Mouse (Mus musculus): ENCODE measurements around the gene Col25a1. TPM values are rescaled to one million over a fixed set of nuclear protein-coding genes. Genes with fewer than 3 reads are reported as not detected.

The Col25a1 gene
- polyA plus RNA-seq, 2 experiments: 14.2 to 15.3 TPM

GRCm38 (mm10) chr3:130290175-130290574 is 158.9 kb downstream of the Col25a1 start:
- no peaks in the 10 kb centered on the region for H3K36me3 ChIP-seq (ENCODE audit: control insufficient read depth, insufficient read depth, low read length)
- DNase-seq (ENCODE audit: low spot score): no peak
- no peak for ATAC-seq (ENCODE audit: low FRiP score, low read depth)
- no peak overlapping the region for H3K4me2 ChIP-seq (replicated peaks; ENCODE audit: low read depth, low read length, severe bottlenecking)
- no peaks in the 10 kb centered on the region; the same call in 1 of the 2 replicates for H3K4me1 ChIP-seq (ENCODE audit: control insufficient read depth, insufficient read depth, low read length)
- no peak for TF ChIP-seq POLR2A (IDR thresholded peaks at IDR 0.05; ENCODE audit: borderline replicate concordance, extremely low read depth, insufficient read depth, insufficient read length)
- 30% methylated on average over 6 of the region's 6 CpGs for WGBS
- H3K27me3 ChIP-seq (ENCODE audit: control insufficient read depth, insufficient read depth, low read length): no peaks in the 10 kb centered on the region
- no peak overlapping the region for H3K27ac ChIP-seq (replicated peaks; ENCODE audit: low read depth, low read length)
- H3K9ac ChIP-seq (ENCODE audit: low read depth, low read length, severe bottlenecking): no peak overlapping the region
- H3K4me3 ChIP-seq (replicated peaks; ENCODE audit: low read length): no peak overlapping the region
- H3K9me3 ChIP-seq (ENCODE audit: control insufficient read depth, low read length): no peaks in the 10 kb centered on the region

GRCm38 (mm10) chr3:130290672-130291071 is 159.4 kb downstream of the Col25a1 start:
- TF ChIP-seq POLR2A (IDR thresholded peaks at IDR 0.05; ENCODE audit: borderline replicate concordance, extremely low read depth, insufficient read depth, insufficient read length): no peak
- Histone ChIP-seq H3K4me1 (ENCODE audit: control insufficient read depth, insufficient read depth, low read length) (no peaks in the 10 kb centered on the region; the same call in 1 of the 2 replicates), H3K27me3 (ENCODE audit: control insufficient read depth, insufficient read depth, low read length) (no peaks in the 10 kb centered on the region), H3K4me2 (replicated peaks; ENCODE audit: low read depth, low read length, severe bottlenecking) (no peak overlapping the region), H3K36me3 (ENCODE audit: control insufficient read depth, insufficient read depth, low read length) (no peaks in the 10 kb centered on the region), H3K4me3 (replicated peaks; ENCODE audit: low read length) (no peak overlapping the region), H3K9me3 (ENCODE audit: control insufficient read depth, low read length) (no peaks in the 10 kb centered on the region), H3K9ac (ENCODE audit: low read depth, low read length, severe bottlenecking) (no peak overlapping the region), H3K27ac (replicated peaks; ENCODE audit: low read depth, low read length) (no peak overlapping the region)
- ATAC-seq (ENCODE audit: low FRiP score, low read depth): no peak
- WGBS: 93% methylated on average over 5 of the region's 5 CpGs
- no peak for DNase-seq (ENCODE audit: low spot score)

- Histone ChIP-seq H3K27ac (replicated peaks; ENCODE audit: low read depth, low read length) (no peak overlapping the region), H3K4me1 (ENCODE audit: control insufficient read depth, insufficient read depth, low read length) (no peaks in the 10 kb centered on the region; the same call in 1 of the 2 replicates), H3K9ac (ENCODE audit: low read depth, low read length, severe bottlenecking) (no peak overlapping the region), H3K9me3 (ENCODE audit: control insufficient read depth, low read length) (no peaks in the 10 kb centered on the region), H3K4me2 (replicated peaks; ENCODE audit: low read depth, low read length, severe bottlenecking) (no peak overlapping the region), H3K4me3 (replicated peaks; ENCODE audit: low read length) (no peak overlapping the region), H3K27me3 (ENCODE audit: control insufficient read depth, insufficient read depth, low read length) (no peaks in the 10 kb centered on the region), H3K36me3 (ENCODE audit: control insufficient read depth, insufficient read depth, low read length) (no peaks in the 10 kb centered on the region)
- TF ChIP-seq POLR2A (IDR thresholded peaks at IDR 0.05; ENCODE audit: borderline replicate concordance, extremely low read depth, insufficient read depth, insufficient read length): no peak
- 94% methylated on average over 5 of the region's 5 CpGs for WGBS
- DNase-seq (ENCODE audit: low spot score): no peak
- no peak for ATAC-seq (ENCODE audit: low FRiP score, low read depth)
These were observed 160.6 kb downstream of the Col25a1 start for GRCm38 (mm10) chr3:130291926-130292325.

DNA sequence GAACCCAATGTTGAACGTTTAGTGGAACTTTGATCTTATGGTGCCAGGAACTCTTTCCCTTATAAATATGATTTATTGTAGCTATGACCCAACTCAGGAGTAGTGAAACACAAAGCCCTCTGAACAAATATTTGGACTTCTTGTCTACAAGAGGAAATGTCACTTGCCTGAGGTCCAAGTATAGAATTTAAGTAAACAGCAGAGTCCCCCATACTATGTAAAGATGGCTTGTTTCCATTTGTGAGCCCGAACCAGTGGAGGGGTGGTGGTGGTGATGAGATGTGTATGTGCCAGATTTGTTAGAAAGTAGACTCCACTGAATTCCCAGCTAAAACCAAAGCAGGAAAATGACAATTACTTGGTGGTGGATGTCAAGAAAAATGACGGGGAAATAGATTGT is 169.2 kb downstream of the Col25a1 start:
- no peak for ATAC-seq (ENCODE audit: low FRiP score, low read depth)
- 62% methylated on average over 3 of the region's 3 CpGs for WGBS
- no peak for TF ChIP-seq POLR2A (IDR thresholded peaks at IDR 0.05; ENCODE audit: borderline replicate concordance, extremely low read depth, insufficient read depth, insufficient read length)

DNA sequence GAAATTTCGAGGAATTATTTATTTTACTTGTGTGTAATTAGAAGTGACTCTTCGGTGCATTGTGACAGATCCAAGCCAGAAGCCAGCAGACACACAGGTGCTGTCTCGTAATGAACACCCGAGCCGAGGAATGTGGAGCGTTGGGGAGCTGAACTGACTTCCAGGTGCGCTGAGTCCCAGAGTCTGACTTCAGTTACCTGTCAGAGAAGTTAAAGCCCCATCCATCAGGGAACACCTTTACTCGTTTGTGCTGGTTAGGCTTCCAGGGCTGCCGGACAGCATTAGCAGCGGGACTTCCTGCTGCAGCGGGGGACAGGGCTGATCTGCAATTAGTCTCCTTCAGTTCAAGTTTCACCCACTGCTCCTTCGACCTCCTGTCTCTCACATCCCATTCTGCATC is 172.3 kb downstream of the Col25a1 start:
- no peak overlapping the region for H3K27ac ChIP-seq (replicated peaks; ENCODE audit: low read depth, low read length)
- 0 out of 2 replicates have a peak, but pooled peaks cover 6% of the 10 kb centered on the region for H3K4me1 ChIP-seq (ENCODE audit: control insufficient read depth, insufficient read depth, low read length)
- WGBS: 16% methylated on average over 12 of the region's 12 CpGs
- TF ChIP-seq POLR2A (IDR thresholded peaks at IDR 0.05; ENCODE audit: borderline replicate concordance, extremely low read depth, insufficient read depth, insufficient read length): no peak
- no peaks in the 10 kb centered on the region for H3K36me3 ChIP-seq (ENCODE audit: control insufficient read depth, insufficient read depth, low read length)
- peak overlapping the region; percentile 30; the same call in 1 of the 2 replicates for H3K4me2 ChIP-seq (replicated peaks; ENCODE audit: low read depth, low read length, severe bottlenecking)
- DNase-seq (ENCODE audit: low spot score): no peak
- H3K9ac ChIP-seq (ENCODE audit: low read depth, low read length, severe bottlenecking): no peak overlapping the region
- H3K4me3 ChIP-seq (replicated peaks; ENCODE audit: low read length): no peak overlapping the region
- no peaks in the 10 kb centered on the region for H3K27me3 ChIP-seq (ENCODE audit: control insufficient read depth, insufficient read depth, low read length)
- no peak for ATAC-seq (ENCODE audit: low FRiP score, low read depth)
- no peaks in the 10 kb centered on the region for H3K9me3 ChIP-seq (ENCODE audit: control insufficient read depth, low read length)

More for the DNA sequence above, 169.2 kb downstream of the Col25a1 start:
- no peak for DNase-seq (ENCODE audit: low spot score)
- Histone ChIP-seq H3K4me1 (ENCODE audit: control insufficient read depth, insufficient read depth, low read length) (0 out of 2 replicates have a peak, but pooled peaks cover 6% of the 10 kb centered on the region), H3K27me3 (ENCODE audit: control insufficient read depth, insufficient read depth, low read length) (no peaks in the 10 kb centered on the region), H3K4me2 (replicated peaks; ENCODE audit: low read depth, low read length, severe bottlenecking) (no peak overlapping the region), H3K36me3 (ENCODE audit: control insufficient read depth, insufficient read depth, low read length) (no peaks in the 10 kb centered on the region), H3K4me3 (replicated peaks; ENCODE audit: low read length) (no peak overlapping the region), H3K27ac (replicated peaks; ENCODE audit: low read depth, low read length) (no peak overlapping the region), H3K9me3 (ENCODE audit: control insufficient read depth, low read length) (no peaks in the 10 kb centered on the region), H3K9ac (ENCODE audit: low read depth, low read length, severe bottlenecking) (no peak overlapping the region)

DNA sequence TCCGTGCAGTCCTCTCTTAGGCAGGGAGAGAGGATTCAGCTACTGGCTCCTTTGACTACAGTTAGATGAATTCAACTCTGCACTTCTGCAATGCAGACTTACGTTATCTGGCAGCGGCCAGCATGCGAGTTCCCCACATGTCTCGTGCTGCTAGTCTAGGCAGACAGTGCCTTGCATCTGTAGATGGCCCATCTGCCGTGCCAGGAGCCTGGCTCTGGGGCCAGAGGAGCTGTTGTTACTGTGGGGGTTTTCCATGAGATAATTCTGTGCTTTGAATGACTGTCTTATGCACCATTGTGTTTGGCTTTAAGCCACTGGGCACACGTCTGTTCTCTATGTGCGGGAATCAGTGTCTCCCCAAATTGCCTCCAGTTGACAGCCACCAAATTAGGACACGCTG is 173.5 kb downstream of the Col25a1 start:
- Histone ChIP-seq H3K4me3 (replicated peaks; ENCODE audit: low read length) (no peak overlapping the region), H3K27ac (replicated peaks; ENCODE audit: low read depth, low read length) (no peak overlapping the region), H3K9ac (ENCODE audit: low read depth, low read length, severe bottlenecking) (no peak overlapping the region), H3K36me3 (ENCODE audit: control insufficient read depth, insufficient read depth, low read length) (no peaks in the 10 kb centered on the region), H3K9me3 (ENCODE audit: control insufficient read depth, low read length) (no peaks in the 10 kb centered on the region), H3K4me2 (replicated peaks; ENCODE audit: low read depth, low read length, severe bottlenecking) (no peak overlapping the region), H3K27me3 (ENCODE audit: control insufficient read depth, insufficient read depth, low read length) (no peaks in the 10 kb centered on the region), H3K4me1 (ENCODE audit: control insufficient read depth, insufficient read depth, low read length) (0 out of 2 replicates have a peak, but pooled peaks cover 6% of the 10 kb centered on the region)
- TF ChIP-seq POLR2A (IDR thresholded peaks at IDR 0.05; ENCODE audit: borderline replicate concordance, extremely low read depth, insufficient read depth, insufficient read length): no peak
- 73% methylated on average over 9 of the region's 9 CpGs for WGBS
- DNase-seq (ENCODE audit: low spot score) (no peak), ATAC-seq (ENCODE audit: low FRiP score, low read depth) (no peak)
